Mouse (Mus musculus): ENCODE data around the gene Trpm6. TPM values are rescaled to one million over a fixed set of nuclear protein-coding genes. Genes with fewer than 3 reads are reported as not detected.

Gene Trpm6
- total and polyA plus RNA-seq, 3 experiments = not detected

DNA sequence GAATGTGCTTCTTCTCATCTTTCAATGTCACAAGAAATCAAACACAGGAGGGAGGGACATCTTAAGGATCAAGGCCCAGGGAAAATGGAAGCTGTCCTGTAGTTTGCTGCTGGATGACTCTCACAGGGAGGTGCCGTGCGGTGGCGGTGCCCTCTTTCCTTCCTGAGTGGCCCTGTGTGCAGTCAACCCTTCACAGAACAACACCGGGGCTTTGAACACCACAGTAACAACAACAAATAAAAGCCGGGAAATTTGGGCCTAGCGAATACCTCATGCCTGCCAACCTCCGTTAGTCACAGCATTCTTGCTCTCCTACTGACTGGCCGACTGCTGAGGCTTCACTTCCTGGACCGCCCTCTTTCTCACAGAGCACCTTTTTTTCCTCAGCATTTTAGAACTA lies 9.1 kb downstream of the Trpm6 start:
- Histone ChIP-seq H3K4me1 (ENCODE audit: control insufficient read depth in 1 of 2, insufficient read depth in 2 of 2) (no peaks in the 10 kb centered on the region), H3K4me2 (ENCODE audit: insufficient read depth, low read depth, poor library complexity, severe bottlenecking) (no peak overlapping the region), H3K27ac (ENCODE audit: insufficient read depth, low read depth) (no peak overlapping the region), H3K36me3 (replicated peaks in 1 of 2; ENCODE audit: control insufficient read depth in 1 of 2, insufficient read depth in 1 of 2, low read length in 1 of 2) (no peaks in the 10 kb centered on the region), H3K9ac (ENCODE audit: insufficient read depth, low read depth) (no peak overlapping the region), H3K4me3 (replicated peaks in 1 of 3; ENCODE audit: low read depth in 2 of 3, low read length in 2 of 3, poor library complexity in 1 of 3) (no peak overlapping the region), H3K27me3 (replicated peaks) (no peaks in the 10 kb centered on the region), H3K9me3 (replicated peaks; ENCODE audit: low read length) (no peaks in the 10 kb centered on the region), H3K79me2 (replicated peaks; ENCODE audit: control insufficient read depth, extremely low read depth, insufficient read depth, poor library complexity, severe bottlenecking) (no peaks in the 10 kb centered on the region)
- in situ Hi-C loops (cut with MboI; ENCODE audit: low pct_ligation_motif_present, low pct_unique_long_range_greater_than_20kb, low sequenced_read_pairs) (no loop called here), dilution Hi-C loops (cut with MboI; ENCODE audit: extremely low pct_ligation_motif_present, extremely low pct_unique_long_range_greater_than_20kb, low sequenced_read_pairs) (no loop called here)
- no peak for TF ChIP-seq HCFC1 (IDR thresholded peaks at IDR 0.05; ENCODE audit: low read depth, low read length)
- TF ChIP-seq MXI1 (IDR thresholded peaks at IDR 0.05; ENCODE audit: low read depth, low read length) = no peak
- TF ChIP-seq CHD2 (IDR thresholded peaks at IDR 0.05; ENCODE audit: low read length) = no peak
- no peak for TF ChIP-seq JUND (conservative IDR thresholded peaks at IDR 0.05; ENCODE audit: low read depth, low read length)
- no peak for TF ChIP-seq IRF4 (IDR thresholded peaks at IDR 0.05; ENCODE audit: low read depth, low read length)
- TF ChIP-seq TCF12 (IDR thresholded peaks at IDR 0.05; ENCODE audit: low read depth, low read length) = no peak
- TF ChIP-seq GABPA (IDR thresholded peaks at IDR 0.05; ENCODE audit: insufficient replicate concordance, low read depth, low read length) = no peak
- no peak for DNase-seq (ENCODE audit: extremely low read depth)

DNA sequence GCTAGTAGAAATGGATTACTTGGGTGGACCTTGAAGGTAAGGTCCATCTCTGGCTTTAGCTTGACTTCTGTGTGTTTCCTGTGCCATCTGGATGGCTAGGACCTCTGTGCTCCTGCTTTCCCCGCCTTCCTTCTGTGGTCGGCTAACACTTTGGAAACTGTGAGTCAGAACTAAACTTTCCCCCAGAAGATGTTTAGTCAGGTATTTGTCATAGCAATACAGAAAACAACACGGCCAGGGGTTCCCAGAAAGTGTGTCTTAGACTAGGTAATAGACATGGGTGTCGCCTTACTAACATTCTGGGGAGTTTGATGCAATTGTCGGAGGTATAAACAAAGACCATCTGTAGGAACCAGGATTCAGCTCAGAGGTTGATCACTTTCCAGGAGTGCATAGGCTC lies 16.6 kb downstream of the Trpm6 start:
- no peaks in the 10 kb centered on the region for H3K27me3 ChIP-seq (replicated peaks)
- in situ Hi-C loops (cut with MboI; ENCODE audit: low pct_ligation_motif_present, low pct_unique_long_range_greater_than_20kb, low sequenced_read_pairs) (no loop called here), dilution Hi-C loops (cut with MboI; ENCODE audit: extremely low pct_ligation_motif_present, extremely low pct_unique_long_range_greater_than_20kb, low sequenced_read_pairs) (no loop called here)
- H3K9me3 ChIP-seq (replicated peaks; ENCODE audit: low read length) = no peaks in the 10 kb centered on the region
- TF ChIP-seq MEF2A (IDR thresholded peaks at IDR 0.05; ENCODE audit: borderline replicate concordance, low read depth, low read length) (peak; percentile 49; the same call in 1 of the 2 replicates), HCFC1 (IDR thresholded peaks at IDR 0.05; ENCODE audit: low read depth, low read length) (no peak), TBP (conservative IDR thresholded peaks at IDR 0.05; ENCODE audit: low read depth, low read length) (peak; percentile 68; the same call in 1 of the 2 replicates), MXI1 (IDR thresholded peaks at IDR 0.05; ENCODE audit: low read depth, low read length) (no peak), MAZ (IDR thresholded peaks at IDR 0.05; ENCODE audit: low read depth, low read length) (no peak), ZNF384 (IDR thresholded peaks at IDR 0.05; ENCODE audit: low read depth, low read length) (no peak), JUN (IDR thresholded peaks at IDR 0.05; ENCODE audit: insufficient read depth, low read depth, low read length) (peak; percentile 76), MAFK (IDR thresholded peaks at IDR 0.05; ENCODE audit: insufficient replicate concordance, low read length) (0 out of 2 replicates have a peak, but pooled peaks have one; percentile 57), CHD1 (IDR thresholded peaks at IDR 0.05; ENCODE audit: low read depth, low read length) (no peak), USF2 (conservative IDR thresholded peaks at IDR 0.05; ENCODE audit: low read depth, low read length) (no peak), EP300 (IDR thresholded peaks at IDR 0.05; ENCODE audit: low read length) (peak; percentile 97), E2F4 (IDR thresholded peaks at IDR 0.05; ENCODE audit: insufficient replicate concordance, low read depth, low read length) (no peak), ETS1 (conservative IDR thresholded peaks at IDR 0.05; ENCODE audit: low read depth, low read length) (peak; percentile 77), RCOR1 (conservative IDR thresholded peaks at IDR 0.05; ENCODE audit: low read depth, low read length) (0 out of 2 replicates have a peak, but pooled peaks have one; percentile 55), BHLHE40 (IDR thresholded peaks at IDR 0.05; ENCODE audit: low read depth, low read length) (peak; percentile 51), JUND (conservative IDR thresholded peaks at IDR 0.05; ENCODE audit: low read depth, low read length) (peak; percentile 94), TCF12 (IDR thresholded peaks at IDR 0.05; ENCODE audit: low read depth, low read length) (0 out of 2 replicates have a peak, but pooled peaks have one; percentile 52), UBTF (IDR thresholded peaks at IDR 0.05; ENCODE audit: low read depth, low read length) (0 out of 2 replicates have a peak, but pooled peaks have one; percentile 27), CHD2 (IDR thresholded peaks at IDR 0.05; ENCODE audit: low read length) (peak; percentile 51; the same call in 1 of the 2 replicates), CTCF (conservative IDR thresholded peaks at IDR 0.05 in 1 of 2, IDR thresholded peaks at IDR 0.05 in 1 of 2; ENCODE audit: low read depth in 2 of 2, low read length in 2 of 2) (no peak), KAT2A (IDR thresholded peaks at IDR 0.05; ENCODE audit: insufficient replicate concordance, low read length) (no peak), IRF4 (IDR thresholded peaks at IDR 0.05; ENCODE audit: low read depth, low read length) (peak; percentile 93)
- H3K4me2 ChIP-seq (ENCODE audit: insufficient read depth, low read depth, poor library complexity, severe bottlenecking) = peak overlapping the region; percentile 62; the same call in 1 of the 2 replicates
- H3K27ac ChIP-seq (ENCODE audit: insufficient read depth, low read depth) = no peak overlapping the region
- no peak overlapping the region for H3K9ac ChIP-seq (ENCODE audit: insufficient read depth, low read depth)
- no peak overlapping the region for H3K4me3 ChIP-seq (replicated peaks in 1 of 3; ENCODE audit: low read depth in 2 of 3, low read length in 2 of 3, poor library complexity in 1 of 3)
- no peaks in the 10 kb centered on the region for H3K36me3 ChIP-seq (replicated peaks in 1 of 2; ENCODE audit: control insufficient read depth in 1 of 2, insufficient read depth in 1 of 2, low read length in 1 of 2)
- peaks cover 0 to 19% of the 10 kb centered on the region in 2 experiments; a peak in 2 of 4 replicates for H3K4me1 ChIP-seq (ENCODE audit: control insufficient read depth in 1 of 2, insufficient read depth in 2 of 2)
- peak; percentile 72 for DNase-seq (ENCODE audit: extremely low read depth)
- no peaks in the 10 kb centered on the region for H3K79me2 ChIP-seq (replicated peaks; ENCODE audit: control insufficient read depth, extremely low read depth, insufficient read depth, poor library complexity, severe bottlenecking)

Data from CH12.LX (cell line).